Mouse (Mus musculus) intestine, embryonic 16.5 days (tissue): Measurements from ENCODE around the gene Fam107b. TPM values are rescaled to one million over a fixed set of nuclear protein-coding genes. Genes with fewer than 3 reads are reported as not detected.

ENCODE experiments used
- ATAC-seq: fragments of 200-750 bp; cut with Nextera tagmentation; 2 replicates; pipeline ENCODE4 v1.8.0; 2017; ENCODE audit warnings: moderate TSS enrichment, moderate library complexity
- H3K27ac ChIP-seq: fragments of 300-500 bp; sonication (generic); 2 replicates; pipeline ENCODE4 v1.5.1; 2014; ENCODE audit warnings: mild to moderate bottlenecking, low read length
- H3K27me3 ChIP-seq: fragments of 300-500 bp; sonication (generic); replicated peaks from 2 replicates; pipeline ENCODE4 v1.6.1; 2014; ENCODE audit warnings: low read length, control low read depth, mixed read lengths; ENCODE audit not compliant: control insufficient read depth, insufficient read depth
- H3K36me3 ChIP-seq: fragments of 300-500 bp; sonication (generic); 2 replicates; pipeline ENCODE4 v1.6.1; 2014; ENCODE audit warnings: low read length, control low read depth; ENCODE audit not compliant: control insufficient read depth, insufficient read depth
- H3K4me1 ChIP-seq: fragments of 300-500 bp; sonication (generic); 2 replicates; pipeline ENCODE4 v1.6.1; 2014; ENCODE audit warnings: low read length, control low read depth, mixed read lengths; ENCODE audit not compliant: control insufficient read depth, insufficient read depth
- H3K4me2 ChIP-seq: fragments of 300-500 bp; sonication (generic); 2 replicates; pipeline ENCODE4 v1.6.1; 2014; ENCODE audit warnings: low read depth, low read length, control low read depth
- H3K4me3 ChIP-seq: fragments of 300-500 bp; sonication (generic); 2 replicates; pipeline ENCODE4 v1.5.1; 2014; ENCODE audit warnings: mild to moderate bottlenecking, low read length
- H3K9ac ChIP-seq: fragments of 300-500 bp; sonication (generic); 2 replicates; pipeline ENCODE4 v1.6.1; 2014; ENCODE audit warnings: low read depth, low read length
- H3K9me3 ChIP-seq: fragments of 300-500 bp; sonication (generic); 2 replicates; pipeline ENCODE4 v1.6.1; 2016; ENCODE audit warnings: low read length, control low read depth; ENCODE audit not compliant: control insufficient read depth
- WGBS: fragments of 180-500 bp; shearing (Covaris S2); extraction: QIAGEN DNeasy Blood & Tissue Kit; methylation state at CpG from one replicate; pipeline ENCODE4 v1.1.7; 2014; 5-methylcytosine and 5-hydroxymethylcytosine counted together
- polyA plus RNA-seq: library from polyadenylated mRNA; unstranded; fragments of >200 nt; fragmentation: Nextera tagmentation; extraction: Ambion mirVana; gene quantifications from 2 replicates; pipeline ENCODE4 v1.2.1, GENCODE M21; 2015

Fam107b gene
- polyA plus RNA-seq, 1 experiment from 2014 or later = 36.8 TPM

GRCm38 (mm10) chr2:3750126-3750525 is 179.8 kb downstream of the Fam107b start:
- no peak for ATAC-seq
- peak overlapping the region; percentile 3; the same call in 1 of the 2 replicates for H3K4me3 ChIP-seq
- peak overlapping the region; percentile 43 for H3K4me2 ChIP-seq
- no peak overlapping the region for H3K9ac ChIP-seq
- peaks cover 35% of the 10 kb centered on the region for H3K4me1 ChIP-seq
- no peaks in the 10 kb centered on the region for H3K36me3 ChIP-seq
- no peaks in the 10 kb centered on the region for H3K27me3 ChIP-seq
- H3K9me3 ChIP-seq = no peaks in the 10 kb centered on the region
- no peak overlapping the region for H3K27ac ChIP-seq
- WGBS = 54% methylated on average over 9 of the region's 9 CpGs

- peaks cover 28% of the 10 kb centered on the region for H3K4me1 ChIP-seq
Measured at GRCm38 (mm10) chr2:3752365-3752764, 182.1 kb downstream of the Fam107b start.

GRCm38 (mm10) chr2:3752893-3753292 is 182.6 kb downstream of the Fam107b start:
- ATAC-seq = no peak
- H3K36me3 ChIP-seq = no peaks in the 10 kb centered on the region
- H3K27ac ChIP-seq = no peak overlapping the region
- H3K9me3 ChIP-seq = no peaks in the 10 kb centered on the region
- H3K4me1 ChIP-seq = peaks cover 28% of the 10 kb centered on the region
- H3K4me3 ChIP-seq = no peak overlapping the region
- no peaks in the 10 kb centered on the region for H3K27me3 ChIP-seq
- WGBS = 70% methylated on average over 5 of the region's 5 CpGs
- no peak overlapping the region for H3K9ac ChIP-seq
- H3K4me2 ChIP-seq = no peak overlapping the region

More at GRCm38 (mm10) chr2:3752365-3752764, 182.1 kb downstream of the Fam107b start:
- H3K9ac ChIP-seq = no peak overlapping the region
- H3K4me2 ChIP-seq = no peak overlapping the region
- no peak overlapping the region for H3K4me3 ChIP-seq
- no peaks in the 10 kb centered on the region for H3K9me3 ChIP-seq
- H3K27ac ChIP-seq = no peak overlapping the region
- no peaks in the 10 kb centered on the region for H3K36me3 ChIP-seq
- no peaks in the 10 kb centered on the region for H3K27me3 ChIP-seq
- 40% methylated on average over 7 of the region's 7 CpGs for WGBS
- ATAC-seq = peak; percentile 29

- Histone ChIP-seq H3K36me3 (no peaks in the 10 kb centered on the region), H3K27me3 (no peaks in the 10 kb centered on the region), H3K4me1 (peaks cover 23% of the 10 kb centered on the region), H3K27ac (peak overlapping the region; percentile 6; the same call in 1 of the 2 replicates), H3K9ac (no peak overlapping the region), H3K4me2 (no peak overlapping the region), H3K4me3 (no peak overlapping the region), H3K9me3 (no peaks in the 10 kb centered on the region)
- no peak for ATAC-seq
- WGBS = 11% methylated on average over 2 of the region's 2 CpGs
Measured at GRCm38 (mm10) chr2:3753749-3754148, 183.5 kb downstream of the Fam107b start.

GRCm38 (mm10) chr2:3755936-3756335 is 185.6 kb downstream of the Fam107b start:
- Histone ChIP-seq H3K9me3 (no peaks in the 10 kb centered on the region), H3K36me3 (no peaks in the 10 kb centered on the region), H3K9ac (no peak overlapping the region), H3K27me3 (no peaks in the 10 kb centered on the region), H3K4me2 (no peak overlapping the region), H3K4me3 (no peak overlapping the region), H3K27ac (no peak overlapping the region), H3K4me1 (peaks cover 17% of the 10 kb centered on the region)
- 87% methylated on average over 5 of the region's 5 CpGs for WGBS
- ATAC-seq = no peak

GRCm38 (mm10) chr2:3758406-3758805 is 188.1 kb downstream of the Fam107b start:
- Histone ChIP-seq H3K4me2 (no peak overlapping the region), H3K27me3 (no peaks in the 10 kb centered on the region), H3K36me3 (no peaks in the 10 kb centered on the region), H3K27ac (no peak overlapping the region), H3K9me3 (no peaks in the 10 kb centered on the region), H3K4me3 (no peak overlapping the region), H3K9ac (no peak overlapping the region), H3K4me1 (peaks cover 24% of the 10 kb centered on the region)
- no peak for ATAC-seq
- WGBS = 85% methylated on average over 6 of the region's 6 CpGs

GRCm38 (mm10) chr2:3760234-3760836 is 190.0 kb downstream of the Fam107b start:
- Histone ChIP-seq H3K4me2 (no peak overlapping the region), H3K4me1 (peaks cover 24% of the 10 kb centered on the region), H3K9me3 (no peaks in the 10 kb centered on the region), H3K27me3 (no peaks in the 10 kb centered on the region), H3K9ac (no peak overlapping the region), H3K27ac (no peak overlapping the region), H3K4me3 (no peak overlapping the region), H3K36me3 (no peaks in the 10 kb centered on the region)
- 66% methylated on average over 6 of the region's 6 CpGs for WGBS
- ATAC-seq = no peak

- no peaks in the 10 kb centered on the region for H3K36me3 ChIP-seq
- ATAC-seq = peak; percentile 53
- H3K9ac ChIP-seq = no peak overlapping the region
- peaks cover 32% of the 10 kb centered on the region for H3K4me1 ChIP-seq
- no peak overlapping the region for H3K4me3 ChIP-seq
- WGBS = 24% methylated on average over 6 of the region's 6 CpGs
- no peaks in the 10 kb centered on the region for H3K27me3 ChIP-seq
- H3K4me2 ChIP-seq = no peak overlapping the region
- 0 out of 2 replicates have a peak overlapping the region, but pooled peaks have one; percentile 29 for H3K27ac ChIP-seq
- no peaks in the 10 kb centered on the region for H3K9me3 ChIP-seq
Measured at GRCm38 (mm10) chr2:3764136-3764535, 193.8 kb downstream of the Fam107b start.

- Histone ChIP-seq H3K9ac (no peak overlapping the region), H3K27ac (peak overlapping the region; percentile 72), H3K4me1 (peaks cover 35% of the 10 kb centered on the region), H3K4me3 (no peak overlapping the region), H3K27me3 (no peaks in the 10 kb centered on the region), H3K36me3 (no peaks in the 10 kb centered on the region), H3K9me3 (no peaks in the 10 kb centered on the region), H3K4me2 (no peak overlapping the region)
- ATAC-seq = no peak
- 47% methylated on average over 11 of the region's 11 CpGs for WGBS
Measured at GRCm38 (mm10) chr2:3765957-3766783, 195.9 kb downstream of the Fam107b start.
